Mouse (Mus musculus) liver (tissue): ENCODE measurements around the gene Nol10.
A peak's percentile ranks its signal among the peaks of the same experiment; 100 is the strongest.

Source experiments
- DNase-seq: peaks from one replicate; pipeline ENCODE4 v3.0.0-alpha.2; 2020; ENCODE audit warnings: mixed read lengths

Gene Nol10

GRCm38 (mm10) chr12:17366981-17367380, 18.7 kb downstream of the Nol10 start:
- peak; percentile 54 for DNase-seq

DNA sequence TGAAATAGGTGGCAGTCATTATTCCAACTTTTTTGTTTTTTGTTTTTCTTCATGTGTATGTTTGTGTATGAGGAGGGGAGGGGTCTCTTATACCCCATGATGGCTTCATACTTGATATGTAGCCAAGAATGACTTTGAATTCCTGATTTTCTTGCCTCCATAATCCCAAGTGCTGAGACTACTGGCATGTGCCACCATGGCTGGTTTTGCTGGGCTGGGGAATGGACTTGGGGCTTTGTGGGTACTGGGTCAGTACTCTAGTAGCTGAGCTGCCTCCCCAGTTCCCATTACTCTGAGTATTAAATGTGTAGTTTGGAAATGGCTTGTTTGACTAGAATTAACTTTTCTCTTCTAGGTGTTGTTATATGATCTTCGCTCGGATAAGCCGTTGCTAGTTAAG, 20.9 kb downstream of the Nol10 start:
- DNase-seq, result no peak

DNA sequence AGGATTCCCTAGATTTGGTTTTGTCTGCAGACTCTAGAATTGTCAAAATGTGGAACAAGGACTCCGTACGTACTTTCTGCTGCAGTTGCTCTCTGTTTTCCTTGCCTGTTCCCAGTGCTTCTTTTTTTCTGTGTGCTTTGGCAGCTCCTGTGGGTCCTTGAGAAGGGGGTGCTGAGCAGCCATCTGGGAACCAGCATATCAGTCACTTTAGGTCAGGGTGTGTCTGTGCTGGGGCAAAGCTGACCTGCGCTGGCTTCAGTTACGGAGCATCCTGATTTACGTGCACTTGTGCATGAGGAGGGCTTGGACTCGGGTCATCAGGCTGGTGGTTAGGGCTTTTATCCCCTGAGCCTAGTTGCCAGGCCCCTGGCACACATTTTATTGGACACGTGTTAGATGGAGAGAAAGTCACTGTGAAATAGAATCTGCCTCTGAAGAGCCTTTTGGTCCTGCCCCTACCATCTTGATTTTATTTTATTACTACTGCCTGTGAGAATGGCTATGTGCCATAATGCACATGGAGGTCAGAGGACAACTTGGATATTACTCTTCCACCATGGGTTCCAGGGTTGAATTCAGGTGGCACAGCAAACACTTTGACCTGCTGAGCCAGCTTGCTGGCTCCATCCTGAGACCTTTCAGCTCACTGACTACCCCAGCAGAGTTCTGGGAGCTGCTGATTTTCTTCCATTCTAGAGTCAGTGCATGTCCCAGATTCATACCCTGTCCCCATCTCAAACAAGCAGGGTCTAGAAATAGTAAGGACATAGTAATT, 21.5 kb downstream of the Nol10 start:
- no peak for DNase-seq

- DNase-seq, result peak; percentile 32
Observed at GRCm38 (mm10) chr12:17371589-17372235, 23.5 kb downstream of the Nol10 start.

- no peak for DNase-seq
Observed at GRCm38 (mm10) chr12:17372696-17373095, 24.4 kb downstream of the Nol10 start.

DNA sequence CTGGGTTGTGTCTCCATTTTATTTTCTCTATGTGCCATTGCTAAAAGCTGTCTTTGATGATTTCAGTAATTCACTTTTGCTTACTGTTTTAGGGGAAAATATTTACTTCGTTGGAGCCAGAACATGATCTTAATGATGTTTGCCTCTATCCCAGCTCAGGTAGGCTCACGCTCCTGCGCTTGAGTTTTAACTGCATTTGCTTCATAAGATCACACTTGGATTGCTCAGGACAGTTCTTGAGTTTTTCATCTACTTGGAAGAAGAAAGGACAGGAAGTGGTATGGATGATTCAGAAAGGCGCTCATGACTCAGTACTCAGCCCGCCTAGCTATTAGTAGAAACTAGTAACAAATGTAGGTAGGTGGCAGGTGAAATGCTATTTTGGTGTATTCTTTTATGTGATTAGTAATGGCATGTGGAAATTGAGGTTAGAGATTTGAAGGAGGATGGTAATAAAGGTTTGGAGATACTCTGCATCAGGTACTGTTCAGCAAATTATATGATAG, 25.3 kb downstream of the Nol10 start:
- no peak for DNase-seq

GRCm38 (mm10) chr12:17375243-17375642, 27.0 kb downstream of the Nol10 start:
- no peak for DNase-seq

DNA sequence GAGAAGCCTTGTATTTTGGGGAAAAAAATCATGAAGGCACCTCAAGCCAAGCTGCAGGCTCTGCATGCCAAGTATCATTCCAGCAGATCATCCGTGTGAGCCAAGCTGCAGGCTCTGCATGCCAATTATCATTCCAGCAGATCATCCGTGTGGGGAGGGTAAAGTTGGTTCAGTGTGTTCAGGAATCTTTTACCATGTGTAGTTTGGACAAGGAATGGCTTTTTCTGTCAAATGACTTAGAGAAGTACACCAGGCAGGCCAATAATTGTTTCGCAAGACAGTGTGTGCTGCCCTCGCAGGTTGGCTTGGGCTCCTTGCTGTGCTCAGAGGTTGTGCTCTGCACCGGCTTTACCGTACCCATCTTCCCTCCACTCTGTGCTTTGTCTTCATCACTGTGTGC, 28.3 kb downstream of the Nol10 start:
- DNase-seq, result no peak

DNA sequence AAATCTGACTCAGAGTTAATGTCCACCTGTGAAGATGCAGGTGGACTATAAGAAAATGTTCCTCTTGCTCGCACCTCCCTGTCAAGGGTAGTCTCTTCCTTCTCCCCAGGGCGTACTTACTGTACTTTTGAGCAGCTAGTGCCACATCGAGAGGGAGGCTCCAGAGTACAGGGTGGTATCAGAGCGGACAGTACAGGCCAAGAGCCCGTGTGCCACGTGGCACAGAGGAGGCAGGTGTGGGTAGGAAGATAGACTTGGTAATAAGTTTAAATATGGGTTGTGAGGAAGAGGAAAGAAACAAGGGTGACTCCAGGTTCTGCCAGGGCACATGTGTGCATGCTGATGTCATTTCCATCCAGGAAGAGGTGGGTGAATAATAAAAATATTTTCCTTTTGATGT, 32.7 kb downstream of the Nol10 start:
- DNase-seq, result no peak

DNA sequence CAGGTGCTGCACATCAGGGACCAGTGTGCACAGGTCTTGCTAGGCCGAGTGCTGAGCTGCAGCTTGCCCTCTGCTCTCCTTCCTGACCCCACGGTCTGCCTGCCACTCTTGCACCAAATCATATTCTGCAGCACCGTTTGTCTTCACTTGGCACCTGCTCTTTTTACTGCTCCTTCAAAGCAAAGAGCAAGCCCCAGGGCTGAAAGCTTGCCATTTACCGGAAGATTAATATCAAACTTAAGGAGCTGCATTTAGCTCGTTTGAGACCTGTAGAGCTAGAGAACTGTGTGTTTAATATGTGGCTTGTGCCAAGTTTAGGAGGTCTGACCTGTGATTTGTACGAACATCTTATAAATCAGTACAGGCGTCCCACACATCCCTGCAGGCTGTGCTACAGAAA, 34.5 kb downstream of the Nol10 start:
- DNase-seq, result no peak

GRCm38 (mm10) chr12:17386896-17387295, 38.6 kb downstream of the Nol10 start:
- no peak for DNase-seq

GRCm38 (mm10) chr12:17387332-17388135, 39.3 kb downstream of the Nol10 start:
- DNase-seq, result no peak

DNA sequence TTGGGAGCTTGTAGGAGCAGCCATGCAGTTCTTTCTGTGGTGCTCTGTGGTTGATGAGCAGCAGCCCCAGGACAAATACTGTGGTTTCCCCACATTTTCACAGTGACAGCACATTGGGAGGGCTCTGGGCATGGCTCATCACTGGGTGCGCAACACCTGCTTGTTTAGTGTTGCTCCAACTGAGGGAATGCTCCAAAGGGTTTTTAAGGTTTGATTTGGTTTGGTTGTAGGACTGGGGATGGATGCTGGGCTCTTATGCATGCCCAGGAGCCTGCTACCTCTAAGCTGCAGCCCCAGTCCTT, 39.8 kb downstream of the Nol10 start:
- DNase-seq, result no peak

DNA sequence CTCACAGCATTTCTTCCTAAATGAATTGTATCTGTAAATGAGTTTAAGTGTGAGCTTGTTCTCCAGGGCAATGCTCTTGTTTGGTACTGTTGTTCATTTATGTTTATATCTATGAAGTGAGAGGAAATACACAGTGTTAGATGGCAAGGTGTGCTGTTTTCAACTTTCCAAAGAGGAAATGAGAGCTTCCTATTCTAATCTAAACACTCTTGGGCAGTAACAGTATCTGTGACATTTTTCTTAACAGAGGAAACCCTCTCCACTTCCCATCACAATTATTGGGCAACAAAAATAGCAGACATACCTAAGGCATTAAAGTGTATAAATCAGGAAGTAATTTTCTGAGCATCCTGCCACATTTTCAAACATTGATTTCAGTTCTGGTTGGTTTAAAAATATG, 41.8 kb downstream of the Nol10 start:
- no peak for DNase-seq

DNA sequence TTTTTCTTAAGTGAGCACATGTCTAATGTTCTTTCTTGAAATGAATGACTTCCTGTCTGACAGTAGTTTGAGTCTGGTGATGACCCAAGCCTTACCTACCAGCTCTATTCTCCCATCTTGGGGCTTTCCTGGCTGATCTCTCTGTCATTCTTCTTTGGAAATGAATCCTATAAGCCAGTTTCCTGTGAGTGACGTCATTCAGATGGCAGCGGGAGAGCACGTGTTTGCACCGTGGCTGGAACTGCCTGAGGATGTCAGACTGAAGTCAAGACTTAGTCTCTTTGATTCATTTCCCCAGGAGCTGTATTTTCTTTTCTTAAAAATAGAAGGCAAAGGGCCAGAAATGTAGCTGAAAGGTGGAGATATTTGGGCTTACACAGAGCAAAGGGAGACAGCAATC, 42.3 kb downstream of the Nol10 start:
- no peak for DNase-seq

DNA sequence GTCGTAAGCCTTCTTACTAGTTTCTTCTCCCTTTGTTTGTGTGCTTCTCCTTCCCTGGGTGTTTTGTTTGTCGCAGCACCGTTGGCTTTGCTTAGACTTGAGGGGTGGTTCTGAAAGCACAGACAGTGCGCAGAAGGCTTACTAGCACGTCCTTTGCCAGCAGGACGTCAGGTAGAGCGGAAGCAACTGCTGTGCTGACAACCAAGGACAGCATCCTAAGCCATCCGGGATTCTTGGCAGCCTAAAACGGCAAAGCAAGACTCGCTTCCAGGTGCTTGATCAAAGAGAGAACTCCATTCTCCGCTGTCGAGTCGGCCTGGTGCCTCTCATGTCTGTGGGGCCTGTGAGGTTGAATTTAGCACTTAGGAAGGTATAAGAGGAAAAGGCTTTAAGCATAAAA, 44.9 kb downstream of the Nol10 start:
- DNase-seq, result no peak

DNA sequence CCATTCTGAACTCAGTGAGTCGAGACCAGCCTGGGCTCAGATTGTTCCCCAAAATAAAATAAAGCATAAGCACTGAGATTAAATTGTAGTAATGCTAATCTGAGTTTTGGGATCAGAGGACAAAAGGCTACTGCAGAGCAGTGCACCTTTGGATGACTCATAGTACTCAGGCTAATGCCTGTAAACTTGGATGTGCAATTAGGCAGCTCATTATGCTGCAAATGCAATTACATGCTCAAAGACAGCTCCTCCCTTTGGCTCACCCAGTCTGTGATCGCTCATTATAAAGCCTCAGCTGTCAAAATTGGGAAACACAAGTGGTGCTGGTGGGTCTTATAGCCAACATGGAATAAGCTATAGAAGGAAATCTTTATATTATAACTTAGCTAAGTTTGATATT, 48.9 kb downstream of the Nol10 start:
- DNase-seq, result no peak

- DNase-seq, result no peak
Observed at GRCm38 (mm10) chr12:17401419-17401818, 53.2 kb downstream of the Nol10 start.

DNA sequence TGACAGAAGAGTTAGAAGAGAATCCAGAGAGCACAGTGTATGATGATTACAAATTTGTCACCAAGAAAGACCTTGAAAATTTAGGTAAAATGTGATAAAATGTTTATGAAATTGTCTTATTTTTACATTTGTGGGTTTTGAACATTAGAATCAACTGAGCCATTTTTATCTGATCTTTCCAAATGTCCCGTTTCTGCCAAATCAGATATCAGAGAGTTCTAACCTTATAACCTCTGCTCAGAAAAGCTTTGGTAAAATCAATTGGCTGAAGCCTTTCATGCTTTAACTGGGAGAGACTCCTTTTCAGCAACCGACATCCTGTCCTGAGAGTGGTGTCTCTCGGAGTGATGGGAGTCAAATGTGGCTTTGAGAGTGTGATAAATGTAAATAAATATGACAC, 53.9 kb downstream of the Nol10 start:
- no peak for DNase-seq

DNA sequence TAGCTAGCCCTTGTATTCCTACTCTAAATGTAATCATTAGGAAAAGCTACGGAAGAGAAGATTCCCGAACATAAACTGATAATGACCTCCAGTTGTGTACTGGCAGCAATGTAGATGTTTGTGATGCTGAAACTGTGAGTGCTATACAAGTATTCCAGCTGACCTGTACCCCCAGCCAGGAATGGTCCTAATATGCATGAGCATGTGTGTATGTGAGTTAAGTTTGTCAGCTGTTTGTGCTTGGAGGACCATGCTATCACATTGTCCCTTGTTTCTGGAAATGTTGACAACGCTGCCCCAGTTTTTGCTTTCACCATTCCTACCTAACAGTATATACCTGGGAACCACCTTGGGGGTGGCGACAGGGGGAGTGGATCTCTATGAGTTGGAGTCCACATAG, 55.7 kb downstream of the Nol10 start:
- no peak for DNase-seq

DNA sequence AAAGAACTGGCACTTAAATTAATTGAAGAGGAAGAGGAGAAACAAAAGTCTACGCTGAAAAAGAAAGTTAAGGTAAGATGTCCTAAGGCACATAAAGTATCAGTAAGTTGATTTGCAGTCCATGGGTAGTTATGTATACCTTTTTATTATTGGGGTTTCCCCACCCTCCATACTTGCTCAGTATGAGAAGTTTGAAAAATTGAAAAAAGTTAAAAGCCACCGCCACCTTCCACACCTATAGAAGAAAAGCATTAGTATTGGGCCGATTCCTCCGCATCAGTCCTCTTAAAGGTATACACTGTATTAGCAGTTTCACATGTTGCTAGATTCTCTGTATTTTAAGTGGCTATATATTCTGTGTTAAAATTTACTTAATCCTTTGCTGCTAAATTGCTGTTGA, 58.6 kb downstream of the Nol10 start:
- no peak for DNase-seq

- DNase-seq, result no peak
Observed at GRCm38 (mm10) chr12:17408312-17408711, 60.1 kb downstream of the Nol10 start.

DNA sequence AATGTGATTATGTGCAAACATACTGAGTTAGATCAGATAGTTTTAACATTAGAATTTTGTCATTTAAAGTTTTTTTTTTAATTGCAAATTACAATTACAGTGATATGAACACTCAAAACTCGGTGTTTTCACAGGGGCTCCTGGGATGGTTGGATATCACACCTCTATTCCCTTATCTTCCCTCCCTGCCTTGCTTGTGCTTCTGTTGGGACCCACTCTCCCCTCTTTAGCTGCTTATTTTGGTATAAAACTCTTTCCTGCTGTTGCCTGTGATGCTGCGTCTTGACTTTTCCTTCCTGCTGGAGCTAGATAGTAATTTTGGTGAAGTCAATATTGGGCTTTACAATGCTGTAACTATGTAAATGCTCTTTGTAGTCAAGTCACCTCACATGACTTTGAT, 63.0 kb downstream of the Nol10 start:
- no peak for DNase-seq
